Mouse (Mus musculus) kidney, adult 2 months (tissue): ENCODE data around the gene Chuk. TPM values are rescaled to one million over a fixed set of nuclear protein-coding genes. Genes with fewer than 3 reads are reported as not detected.

Experiments
- DNase-seq: peaks from one replicate; pipeline ENCODE4 v3.0.0; 2021
- H3K27ac ChIP-seq: fragments of 200-500 bp; 2 replicates; pipeline ENCODE4 v1.5.1; 2012; ENCODE audit warnings: low read depth, low read length, control low read depth, inconsistent platforms; ENCODE audit not compliant: insufficient read depth
- H3K27me3 ChIP-seq: fragments of 200-500 bp; replicated peaks from 2 replicates; pipeline ENCODE4 v1.6.1; 2012; ENCODE audit warnings: mild to moderate bottlenecking, moderate library complexity, low read length, inconsistent platforms; ENCODE audit not compliant: control insufficient read depth, insufficient read depth
- H3K36me3 ChIP-seq: fragments of 200-500 bp; 2 replicates; pipeline ENCODE4 v1.6.1; 2012; ENCODE audit warnings: mild to moderate bottlenecking, moderate library complexity, low read length, inconsistent platforms; ENCODE audit not compliant: control insufficient read depth, insufficient read depth
- H3K4me1 ChIP-seq: fragments of 200-500 bp; 2 replicates; pipeline ENCODE4 v1.6.1; 2011; ENCODE audit warnings: low read length; ENCODE audit not compliant: control insufficient read depth, insufficient read depth
- H3K4me3 ChIP-seq: fragments of 200-500 bp; 2 replicates; pipeline ENCODE4 v1.5.1; 2011; ENCODE audit warnings: mild to moderate bottlenecking, low read depth, low read length, control low read depth; ENCODE audit not compliant: insufficient read depth
- CTCF ChIP-seq: fragments of 200-500 bp; conservative IDR thresholded peaks from 2 replicates; pipeline ENCODE4 v1.5.1; 2011; ENCODE audit warnings: low read depth, mild to moderate bottlenecking, control low read depth, low read length, moderate library complexity, mixed read lengths; ENCODE audit not compliant: insufficient read depth, insufficient read length
- POLR2A ChIP-seq: fragments of 200-500 bp; IDR thresholded peaks from one replicate; pipeline ENCODE4 v1.6.1; 2011; ENCODE audit warnings: low read depth, low read length, control low read depth
- WGBS: fragments of 180-500 bp; shearing (Covaris S2); methylation state at CpG from one replicate; pipeline ENCODE4 v1.1.7; 2018; 5-methylcytosine and 5-hydroxymethylcytosine counted together
- polyA plus RNA-seq: library from polyadenylated mRNA; depleted of rRNA; stranded (reverse); fragments of >200 nt; gene quantifications from 2 replicates; pipeline ENCODE4 v1.2.3, GENCODE M21; 2012

Gene Chuk
- polyA plus RNA-seq, 1 experiment = 34.4 TPM

- no peak for TF ChIP-seq CTCF
- TF ChIP-seq POLR2A = no peak
- Histone ChIP-seq H3K36me3 (peaks cover 3% of the 10 kb centered on the region; the same call in 1 of the 2 replicates), H3K4me3 (no peak overlapping the region), H3K27me3 (no peaks in the 10 kb centered on the region), H3K4me1 (peaks cover 8% of the 10 kb centered on the region), H3K27ac (no peak overlapping the region)
- WGBS = 72% methylated on average over 3 of the region's 3 CpGs
- DNase-seq = no peak
Observed at GRCm38 (mm10) chr19:44045847-44046246, 61.4 kb downstream of the Chuk start.

GRCm38 (mm10) chr19:44042121-44042520 lies 65.2 kb downstream of the Chuk start:
- H3K27me3 ChIP-seq = no peaks in the 10 kb centered on the region
- DNase-seq = no peak
- H3K27ac ChIP-seq = no peak overlapping the region
- 67% methylated on average over 5 of the region's 5 CpGs for WGBS
- peaks cover 13% of the 10 kb centered on the region for H3K4me1 ChIP-seq
- no peak for TF ChIP-seq POLR2A
- TF ChIP-seq CTCF = no peak
- no peak overlapping the region for H3K4me3 ChIP-seq
- peaks cover 9% of the 10 kb centered on the region for H3K36me3 ChIP-seq

- no peak overlapping the region for H3K4me3 ChIP-seq
- H3K36me3 ChIP-seq = peaks cover 20% of the 10 kb centered on the region
- peak overlapping the region; percentile 99 for H3K27ac ChIP-seq
- H3K4me1 ChIP-seq = peaks cover 17% of the 10 kb centered on the region; the same call in 1 of the 2 replicates
- no peaks in the 10 kb centered on the region for H3K27me3 ChIP-seq
- DNase-seq = no peak
- 87% methylated on average over 5 of the region's 5 CpGs for WGBS
- TF ChIP-seq CTCF (no peak), POLR2A (no peak)
Observed at GRCm38 (mm10) chr19:44033396-44033795, 73.9 kb downstream of the Chuk start.

- WGBS = 47% methylated on average over 11 of the region's 11 CpGs
- Histone ChIP-seq H3K27me3 (no peaks in the 10 kb centered on the region), H3K36me3 (peaks cover 16% of the 10 kb centered on the region), H3K4me3 (no peak overlapping the region), H3K4me1 (peaks cover 13% of the 10 kb centered on the region), H3K27ac (peak overlapping the region; percentile 99)
- peak; percentile 86 for DNase-seq
- TF ChIP-seq POLR2A = no peak
- TF ChIP-seq CTCF = no peak
Observed at GRCm38 (mm10) chr19:44032046-44032744, 75.1 kb downstream of the Chuk start.

- H3K36me3 ChIP-seq = peaks cover 5% of the 10 kb centered on the region; the same call in 1 of the 2 replicates
Observed at GRCm38 (mm10) chr19:44030024-44030423, 77.3 kb downstream of the Chuk start.

GRCm38 (mm10) chr19:44028972-44029371 lies 78.3 kb downstream of the Chuk start, which contains the start of gene Cyp2c23:
Gene Cyp2c23, minus strand, starts transcription at chr19:44029208.
- Histone ChIP-seq H3K27me3 (no peaks in the 10 kb centered on the region), H3K4me3 (no peak within 1 kb of the TSS), H3K4me1 (peaks cover 28% of the 10 kb centered on the region), H3K36me3 (peaks cover under 1% of the 10 kb centered on the region; the same call in 1 of the 2 replicates), H3K27ac (no peak within 1 kb of the TSS)
- WGBS = 83% methylated on average over 8 of the region's 8 CpGs
- TF ChIP-seq CTCF = no peak
- no peak for TF ChIP-seq POLR2A
- no peak for DNase-seq

More at GRCm38 (mm10) chr19:44030024-44030423, 77.3 kb downstream of the Chuk start:
- no peak overlapping the region for H3K27ac ChIP-seq
- H3K4me1 ChIP-seq = peaks cover 22% of the 10 kb centered on the region
- no peak overlapping the region for H3K4me3 ChIP-seq
- TF ChIP-seq POLR2A (no peak), CTCF (no peak)
- DNase-seq = no peak
- H3K27me3 ChIP-seq = no peaks in the 10 kb centered on the region
- WGBS = 87% methylated on average over 5 of the region's 5 CpGs

GRCm38 (mm10) chr19:44026956-44027530 lies 80.2 kb downstream of the Chuk start:
- WGBS = 41% methylated on average over 8 of the region's 8 CpGs
- Histone ChIP-seq H3K27ac (peak overlapping the region; percentile 79), H3K4me3 (no peak overlapping the region), H3K36me3 (no peaks in the 10 kb centered on the region), H3K27me3 (no peaks in the 10 kb centered on the region), H3K4me1 (peaks cover 20% of the 10 kb centered on the region)
- no peak for TF ChIP-seq CTCF
- TF ChIP-seq POLR2A = no peak
- peak; percentile 60 for DNase-seq
